Mouse (Mus musculus) heart, postnatal 0 days (tissue): ENCODE results near the gene Gm20547.

Source experiments
- CTCF ChIP-seq: IDR thresholded peaks from 2 replicates; pipeline ENCODE4 v1.5.1; 2016; ENCODE audit warnings: antibody characterized with exemption, control low read depth, low read depth
- EP300 ChIP-seq: IDR thresholded peaks from 2 replicates; pipeline ENCODE4 v1.6.1; 2016; ENCODE audit warnings: antibody characterized with exemption, low read depth

- TF ChIP-seq CTCF (no peak), EP300 (no peak)
Observed at GRCm38 (mm10) chr17:34885615-34886014, 3.8 kb upstream of the Gm20547 start.
